Mouse (Mus musculus) myocyte (in vitro differentiated cells): ENCODE measurements around the gene Tmem156. TPM values are rescaled to one million over a fixed set of nuclear protein-coding genes. Genes with fewer than 3 reads are reported as not detected.

Experiments used
- H3K27me3 ChIP-seq: one replicate; pipeline ENCODE4 v1.6.1; 2011; ENCODE audit not compliant: control insufficient read depth, insufficient read depth, insufficient read length
- H3K36me3 ChIP-seq: one replicate; pipeline ENCODE4 v1.6.1; 2011; ENCODE audit not compliant: control insufficient read depth, insufficient read depth
- H3K4me2 ChIP-seq: one replicate; pipeline ENCODE4 v1.6.1; 2011; ENCODE audit warnings: low read depth, control low read depth
- H3K4me3 ChIP-seq: one replicate; pipeline ENCODE4 v1.5.1; 2011; ENCODE audit warnings: mild to moderate bottlenecking, control low read depth, moderate library complexity
- H3K79me2 ChIP-seq: one replicate; pipeline ENCODE4 v1.6.1; 2011; ENCODE audit not compliant: control insufficient read depth, insufficient read depth
- H3ac ChIP-seq: one replicate; pipeline ENCODE4 v1.6.1; 2011; ENCODE audit not compliant: control insufficient read depth, insufficient read length
- CEBPB ChIP-seq: IDR thresholded peaks from 2 replicates; pipeline ENCODE4 v1.6.1; 2011; ENCODE audit warnings: mild to moderate bottlenecking, moderate library complexity; ENCODE audit not compliant: poor library complexity, insufficient read depth, severe bottlenecking
- E2F4 ChIP-seq: IDR thresholded peaks from one replicate; pipeline ENCODE4 v1.6.1; 2011; ENCODE audit warnings: mild to moderate bottlenecking, control low read depth, moderate library complexity; ENCODE audit not compliant: insufficient read depth
- MAX ChIP-seq: IDR thresholded peaks from one replicate; pipeline ENCODE4 v1.6.1; 2011; ENCODE audit warnings: low read depth, mild to moderate bottlenecking, control low read depth
- MYOD1 ChIP-seq, 3 experiments: IDR thresholded peaks; one replicate each; pipeline ENCODE4 v1.6.1; 2011; ENCODE audit warnings: control low read depth in 2 of 3, low read depth in 2 of 3, mild to moderate bottlenecking in 2 of 3, moderate library complexity in 1 of 3; ENCODE audit not compliant: insufficient read length in 2 of 3, control insufficient read depth in 1 of 3
- MYOG ChIP-seq, 3 experiments: IDR thresholded peaks; one replicate each; pipeline ENCODE4 v1.6.1; 2011; ENCODE audit warnings: control low read depth in 2 of 3, low read depth in 2 of 3, mild to moderate bottlenecking in 2 of 3; ENCODE audit not compliant: insufficient read length in 2 of 3, control insufficient read depth in 1 of 3, insufficient read depth in 1 of 3
- POLR2A ChIP-seq: IDR thresholded peaks from one replicate; pipeline ENCODE4 v1.6.1; 2011; ENCODE audit warnings: low read depth, mild to moderate bottlenecking, control low read depth, moderate library complexity; ENCODE audit not compliant: insufficient read length
- POLR2AphosphoS2 ChIP-seq: IDR thresholded peaks from one replicate; pipeline ENCODE4 v1.6.1; 2011; ENCODE audit warnings: low read depth, control low read depth; ENCODE audit not compliant: insufficient read length
- REST ChIP-seq: IDR thresholded peaks from one replicate; pipeline ENCODE4 v1.6.1; 2011; ENCODE audit warnings: mild to moderate bottlenecking, control low read depth, moderate library complexity; ENCODE audit not compliant: insufficient read depth, insufficient read length
- SRF ChIP-seq: IDR thresholded peaks from one replicate; pipeline ENCODE4 v1.6.1; 2011; ENCODE audit warnings: low read depth; ENCODE audit not compliant: control insufficient read depth, insufficient read length
- TCF12 ChIP-seq: IDR thresholded peaks from one replicate; pipeline ENCODE4 v1.6.1; 2011; ENCODE audit warnings: mild to moderate bottlenecking, control low read depth; ENCODE audit not compliant: poor library complexity, insufficient read depth, severe bottlenecking
- TCF3 ChIP-seq: IDR thresholded peaks from one replicate; pipeline ENCODE4 v1.6.1; 2011; ENCODE audit warnings: low read depth, control low read depth; ENCODE audit not compliant: insufficient read length
- USF1 ChIP-seq: IDR thresholded peaks from one replicate; pipeline ENCODE4 v1.6.1; 2011; ENCODE audit warnings: low read depth, mild to moderate bottlenecking, control low read depth, moderate library complexity
- polyA plus RNA-seq: library from polyadenylated mRNA; unstranded; fragments of >200 nt; fragmentation: generic; extraction: Trizol; gene quantifications from one replicate; pipeline ENCODE4 v1.2.1, GENCODE M21; 2012; ENCODE audit warnings: missing spikeins

Gene Tmem156
- polyA plus RNA-seq, 1 experiment = 0.61 TPM

- Histone ChIP-seq H3ac (no peak overlapping the region), H3K27me3 (no peaks in the 10 kb centered on the region), H3K36me3 (no peaks in the 10 kb centered on the region), H3K79me2 (no peaks in the 10 kb centered on the region), H3K4me2 (no peak overlapping the region), H3K4me3 (no peak overlapping the region)
- TF ChIP-seq MAX (no peak), USF1 (no peak), SRF (no peak), TCF3 (no peak), REST (no peak), POLR2A (no peak), POLR2AphosphoS2 (no peak), TCF12 (peak; percentile 90), CEBPB (no peak), MYOD1 (IDR thresholded peaks at IDR 0.05; ENCODE audit: control insufficient read depth in 1 of 3, insufficient read length in 2 of 3, low read depth in 2 of 3) (peak; percentile 41 to 87 (median 85)), E2F4 (no peak), MYOG (IDR thresholded peaks at IDR 0.05; ENCODE audit: control insufficient read depth in 1 of 3, insufficient read depth in 1 of 3, insufficient read length in 2 of 3, low read depth in 2 of 3) (peak; percentile 41 to 85 (median 83))
Measured at GRCm38 (mm10) chr5:65093769-65094168, 1.8 kb upstream of the Tmem156 start.

- TF ChIP-seq REST (no peak), MAX (no peak), MYOG (IDR thresholded peaks at IDR 0.05; ENCODE audit: control insufficient read depth in 1 of 3, insufficient read depth in 1 of 3, insufficient read length in 2 of 3, low read depth in 2 of 3) (no peak), E2F4 (no peak), USF1 (no peak), MYOD1 (IDR thresholded peaks at IDR 0.05; ENCODE audit: control insufficient read depth in 1 of 3, insufficient read length in 2 of 3, low read depth in 2 of 3) (no peak), POLR2AphosphoS2 (no peak), SRF (no peak), CEBPB (no peak), TCF3 (no peak), TCF12 (no peak)
- no peak overlapping the region for H3K4me3 ChIP-seq
- H3K36me3 ChIP-seq = no peaks in the 10 kb centered on the region
Measured at GRCm38 (mm10) chr5:65091184-65091858, 611 bp downstream of the Tmem156 start.

GRCm38 (mm10) chr5:65089707-65090106 is 2.2 kb downstream of the Tmem156 start:
- no peak for TF ChIP-seq TCF12
- TF ChIP-seq MYOD1 (IDR thresholded peaks at IDR 0.05; ENCODE audit: control insufficient read depth in 1 of 3, insufficient read length in 2 of 3, low read depth in 2 of 3) = peak; percentile 45 to 64 (median 55)
- no peaks in the 10 kb centered on the region for H3K36me3 ChIP-seq
- H3K79me2 ChIP-seq = no peaks in the 10 kb centered on the region

More at GRCm38 (mm10) chr5:65091184-65091858, 611 bp downstream of the Tmem156 start:
- H3K27me3 ChIP-seq = no peaks in the 10 kb centered on the region
- H3K4me2 ChIP-seq = peak overlapping the region; percentile 13
- H3ac ChIP-seq = no peak overlapping the region
- no peaks in the 10 kb centered on the region for H3K79me2 ChIP-seq

GRCm38 (mm10) chr5:65086522-65086921 is 5.4 kb downstream of the Tmem156 start:
- TF ChIP-seq POLR2A = no peak
- TF ChIP-seq POLR2AphosphoS2 = no peak
- no peak for TF ChIP-seq E2F4
- no peak for TF ChIP-seq MYOD1 (IDR thresholded peaks at IDR 0.05; ENCODE audit: control insufficient read depth in 1 of 3, insufficient read length in 2 of 3, low read depth in 2 of 3)
- no peak for TF ChIP-seq TCF3
- no peak for TF ChIP-seq CEBPB
- no peak for TF ChIP-seq SRF
- TF ChIP-seq MAX = no peak
- no peak for TF ChIP-seq REST
- Histone ChIP-seq H3K27me3 (no peaks in the 10 kb centered on the region), H3ac (no peak overlapping the region), H3K79me2 (no peaks in the 10 kb centered on the region), H3K4me2 (peak overlapping the region; percentile 55), H3K36me3 (no peaks in the 10 kb centered on the region), H3K4me3 (no peak overlapping the region)

More at GRCm38 (mm10) chr5:65089707-65090106, 2.2 kb downstream of the Tmem156 start:
- no peak overlapping the region for H3K4me3 ChIP-seq
- H3K27me3 ChIP-seq = no peaks in the 10 kb centered on the region
- no peak overlapping the region for H3ac ChIP-seq
- peak overlapping the region; percentile 47 for H3K4me2 ChIP-seq

GRCm38 (mm10) chr5:65081836-65082235 is 10.1 kb downstream of the Tmem156 start:
- Histone ChIP-seq H3K4me2 (no peak overlapping the region), H3K4me3 (no peak overlapping the region), H3K79me2 (no peaks in the 10 kb centered on the region), H3K27me3 (no peaks in the 10 kb centered on the region), H3ac (no peak overlapping the region), H3K36me3 (no peaks in the 10 kb centered on the region)
- TF ChIP-seq USF1 = no peak
- TF ChIP-seq TCF3 = no peak
- no peak for TF ChIP-seq MAX
- TF ChIP-seq E2F4 = no peak
- TF ChIP-seq MYOD1 (IDR thresholded peaks at IDR 0.05; ENCODE audit: control insufficient read depth in 1 of 3, insufficient read length in 2 of 3, low read depth in 2 of 3) = no peak
- no peak for TF ChIP-seq POLR2A
- no peak for TF ChIP-seq SRF
- no peak for TF ChIP-seq CEBPB
